ENCODE assay signal across 19 mouse cellular contexts in the genomic region with DNA sequence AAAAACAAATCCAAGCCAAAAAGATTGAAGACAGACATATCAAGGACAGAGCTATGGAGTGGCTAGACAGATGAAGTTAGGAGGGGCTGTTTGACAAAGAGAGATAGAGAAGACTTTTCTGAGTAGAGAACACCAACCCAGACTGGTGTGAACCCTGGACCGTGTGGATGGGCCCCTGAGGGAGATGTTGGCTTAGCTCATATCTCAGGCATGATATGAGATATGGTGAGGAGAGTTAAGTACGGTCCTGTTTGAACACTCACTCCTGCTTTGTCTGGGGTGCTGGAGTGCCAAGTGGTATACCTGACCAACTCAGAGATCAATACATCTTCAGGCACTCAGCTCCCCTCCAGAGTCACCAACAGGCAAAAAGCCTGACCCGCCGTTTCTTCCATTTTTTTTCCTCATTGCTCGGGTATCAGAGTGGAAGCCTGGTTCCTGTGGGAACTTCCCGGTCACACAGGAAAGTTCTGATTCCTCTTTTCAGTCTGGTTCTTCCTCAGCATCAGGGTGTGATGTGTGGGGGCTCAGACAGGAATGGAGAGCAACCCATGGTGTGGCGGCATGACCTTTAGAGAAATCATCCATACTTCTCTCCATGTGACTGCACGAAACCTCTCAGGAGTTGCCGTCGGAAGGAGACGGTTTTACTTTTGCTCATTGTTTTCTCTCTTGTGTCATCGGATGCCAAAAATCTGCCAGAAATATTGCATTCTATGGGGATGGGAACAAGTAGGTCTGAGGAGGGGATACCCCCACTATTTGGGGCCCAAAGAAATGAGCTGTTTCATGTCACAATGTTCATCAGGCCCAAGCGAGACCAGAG. TPM values are rescaled to one million over a fixed set of nuclear protein-coding genes. Genes with fewer than 3 reads are reported as not detected.
DNase-seq lines count a peak whose midpoint lies in the region; ATAC-seq and TF ChIP-seq lines count a peak whose summit lies in the region.
"Had no signal": no experiment of that assay in that cellular context is flagged by ENCODE, and none has a peak within 500 bp of the region (broad histone marks: within the 10 kb centered on the region; RNA-seq: fewer than 3 reads in every experiment).

No protein-coding gene starts in this region.

- intact Hi-C loops in left cerebral cortex, postnatal 10 days (cut with DNase I): no loop called here

- H3K4me1 ChIP-seq in stomach, embryonic 15.5 days: no peaks in the 10 kb centered on the region
- H3K4me1 ChIP-seq in stomach, postnatal 0 days (replicated peaks; ENCODE audit: control insufficient read depth, insufficient read depth): no peaks in the 10 kb centered on the region
- 0 out of 2 replicates have a peak, but pooled peaks cover 5% of the 10 kb centered on the region for H3K4me1 ChIP-seq in intestine, embryonic 16.5 days (ENCODE audit: control insufficient read depth, insufficient read depth, low read length)
- H3K4me1 ChIP-seq: embryonic facial prominence, embryonic 12.5 days; forebrain, embryonic 15.5 days; hindbrain, embryonic 13.5 days had no signal

- no peaks in the 10 kb centered on the region for H3K36me3 ChIP-seq in stomach, embryonic 15.5 days
- no peaks in the 10 kb centered on the region for H3K36me3 ChIP-seq in stomach, postnatal 0 days (ENCODE audit: control insufficient read depth, insufficient read depth, low read length)
- no peaks in the 10 kb centered on the region for H3K36me3 ChIP-seq in intestine, embryonic 16.5 days (ENCODE audit: control insufficient read depth, insufficient read depth, low read length)
- H3K36me3 ChIP-seq: embryonic facial prominence, embryonic 12.5 days; forebrain, embryonic 15.5 days; heart, embryonic 15.5 days; hindbrain, embryonic 13.5 days had no signal

- no peak for DNase-seq in stomach, postnatal 0 days (ENCODE audit: low spot score)
- no peak for DNase-seq in layer of hippocampus, postnatal 14 days (ENCODE audit: low spot score in 2 of 2)
- DNase-seq in left cerebral cortex, postnatal 10 days (ENCODE audit: extremely low spot score in 1 of 2, low spot score in 2 of 2): no peak
- DNase-seq: cerebellum, adult 11-12 months; cerebellum, adult 9-10 months; cerebellum, postnatal 25 days; gastrocnemius, postnatal 36 days; heart, adult 18-20 months; heart, postnatal 14 days had no signal

- no peak overlapping the region for H3K27ac ChIP-seq in stomach, embryonic 15.5 days
- no peak overlapping the region for H3K27ac ChIP-seq in stomach, postnatal 0 days (replicated peaks)
- H3K27ac ChIP-seq in intestine, embryonic 16.5 days (ENCODE audit: low read length): peak overlapping the region; percentile 86
- H3K27ac ChIP-seq: embryonic facial prominence, embryonic 12.5 days; forebrain, embryonic 15.5 days; heart, embryonic 15.5 days; hindbrain, embryonic 13.5 days had no signal

- no peak overlapping the region for H3K4me2 ChIP-seq in stomach, embryonic 15.5 days
- H3K4me2 ChIP-seq in stomach, postnatal 0 days (replicated peaks; ENCODE audit: low read depth): no peak overlapping the region
- H3K4me2 ChIP-seq in intestine, embryonic 16.5 days (ENCODE audit: low read depth, low read length): no peak overlapping the region
- H3K4me2 ChIP-seq: embryonic facial prominence, embryonic 12.5 days; forebrain, embryonic 15.5 days; heart, embryonic 11.5 days; heart, embryonic 15.5 days; hindbrain, embryonic 13.5 days had no signal

- no peak overlapping the region for H3K9ac ChIP-seq in stomach, embryonic 15.5 days
- H3K9ac ChIP-seq in stomach, postnatal 0 days (ENCODE audit: low read length): no peak overlapping the region
- H3K9ac ChIP-seq in intestine, embryonic 16.5 days (ENCODE audit: low read depth, low read length): no peak overlapping the region
- H3K9ac ChIP-seq: embryonic facial prominence, embryonic 12.5 days; forebrain, embryonic 15.5 days; heart, embryonic 15.5 days; hindbrain, embryonic 13.5 days had no signal

- TF ChIP-seq EP300 in stomach, postnatal 0 days (optimal IDR thresholded peaks at IDR 0.05): no peak

- no peaks in the 10 kb centered on the region for H3K27me3 ChIP-seq in stomach, embryonic 15.5 days (replicated peaks)
- H3K27me3 ChIP-seq in stomach, postnatal 0 days (ENCODE audit: control insufficient read depth, insufficient read depth, low read length): no peaks in the 10 kb centered on the region
- no peaks in the 10 kb centered on the region for H3K27me3 ChIP-seq in intestine, embryonic 16.5 days (replicated peaks; ENCODE audit: control insufficient read depth, insufficient read depth, low read length)
- H3K27me3 ChIP-seq: embryonic facial prominence, embryonic 12.5 days; forebrain, embryonic 15.5 days; heart, embryonic 15.5 days; hindbrain, embryonic 13.5 days had no signal

- no peak overlapping the region for H3K4me3 ChIP-seq in stomach, embryonic 15.5 days (replicated peaks)
- no peak overlapping the region for H3K4me3 ChIP-seq in stomach, postnatal 0 days (ENCODE audit: low read depth, low read length)
- H3K4me3 ChIP-seq in intestine, embryonic 16.5 days (ENCODE audit: low read length): no peak overlapping the region
- H3K4me3 ChIP-seq: embryonic facial prominence, embryonic 12.5 days; forebrain, embryonic 15.5 days; heart, embryonic 15.5 days; hindbrain, embryonic 13.5 days had no signal

- 74% methylated on average over 13 of the region's 13 CpGs for WGBS in stomach, embryonic 15.5 days
- 78% methylated on average over 13 of the region's 13 CpGs for WGBS in stomach, postnatal 0 days
- WGBS in intestine, embryonic 16.5 days: 78% methylated on average over 13 of the region's 13 CpGs

- ATAC-seq in stomach, embryonic 15.5 days (ENCODE audit: insufficient read depth, low FRiP score, low read depth): peak; percentile 46; the same call in 1 of the 2 replicates
- ATAC-seq in stomach, postnatal 0 days (ENCODE audit: low FRiP score, low TSS enrichment): no peak
- ATAC-seq in intestine, embryonic 16.5 days: peak; percentile 84
- 0 out of 2 replicates have a peak, but pooled peaks have one; percentile 21 for ATAC-seq in megakaryocyte-erythroid progenitor cell, adult 5-6 weeks (replicated peaks; ENCODE audit: low FRiP score, low TSS enrichment, poor library complexity, severe bottlenecking)
- ATAC-seq: forebrain, embryonic 15.5 days had no signal

- no peaks in the 10 kb centered on the region for H3K9me3 ChIP-seq in stomach, embryonic 15.5 days
- H3K9me3 ChIP-seq in stomach, postnatal 0 days (ENCODE audit: control insufficient read depth, low read length): no peaks in the 10 kb centered on the region
- no peaks in the 10 kb centered on the region for H3K9me3 ChIP-seq in intestine, embryonic 16.5 days (ENCODE audit: control insufficient read depth, low read length)
- H3K9me3 ChIP-seq: embryonic facial prominence, embryonic 12.5 days; forebrain, embryonic 15.5 days; G1E; heart, embryonic 15.5 days; hindbrain, embryonic 13.5 days had no signal

- no peak for TF ChIP-seq CTCF in stomach, postnatal 0 days (IDR thresholded peaks at IDR 0.05; ENCODE audit: low read depth)

RNA-seq across cellular contexts. Expression of a gene that starts 11.9 kb away (rescaled TPM):
- 0.36 and 0.55 TPM in 2 replicates for polyA plus RNA-seq in stomach, embryonic 15.5 days (2015; fragmentation: Nextera tagmentation; extraction: Ambion mirVana)
- 0.45 and 0.59 TPM in 2 replicates for polyA plus RNA-seq in stomach, postnatal 0 days (2015; fragmentation: Nextera tagmentation; extraction: Ambion mirVana)
- polyA plus RNA-seq in intestine, embryonic 16.5 days (2015; fragmentation: Nextera tagmentation; extraction: Ambion mirVana): 0.18 and 0.27 TPM in 2 replicates
- total RNA-seq in megakaryocyte-erythroid progenitor cell, adult 5-6 weeks (2014; fragmentation: Nextera tagmentation): not detected in 2 replicates
- not detected in 2 replicates for total RNA-seq in megakaryocyte-erythroid progenitor cell, adult 5-6 weeks (2017)
- under 1 TPM; 0.36 to 0.76 TPM for total RNA-seq in layer of hippocampus, postnatal 14 days (2021)
- total RNA-seq in left cerebral cortex, postnatal 10 days (2021): under 1 TPM; 0.36 to 0.49 TPM
- total RNA-seq: hematopoietic stem cell, adult 5-6 weeks had no signal

RNA-seq across cellular contexts. Expression of a gene that starts 14.8 kb away (rescaled TPM):
- 77.1 and 80.4 TPM in 2 replicates for polyA plus RNA-seq in stomach, embryonic 15.5 days (2015; fragmentation: Nextera tagmentation; extraction: Ambion mirVana)
- 44.4 and 46.7 TPM in 2 replicates for polyA plus RNA-seq in stomach, postnatal 0 days (2015; fragmentation: Nextera tagmentation; extraction: Ambion mirVana)
- polyA plus RNA-seq in intestine, embryonic 16.5 days (2015; fragmentation: Nextera tagmentation; extraction: Ambion mirVana): 85.1 and 88.9 TPM in 2 replicates
- total RNA-seq in megakaryocyte-erythroid progenitor cell, adult 5-6 weeks (2014; fragmentation: Nextera tagmentation): 27.4 and 31.6 TPM in 2 replicates
- total RNA-seq in megakaryocyte-erythroid progenitor cell, adult 5-6 weeks (2017): 8.6 TPM in 2 replicates
- 10 to 100 TPM; 58.4 to 62.4 TPM for total RNA-seq in layer of hippocampus, postnatal 14 days (2021)
- total RNA-seq in left cerebral cortex, postnatal 10 days (2021): 10 to 100 TPM; 63.6 to 63.9 TPM

RNA-seq across cellular contexts. Expression of a gene that starts 34.4 kb away (rescaled TPM):
- polyA plus RNA-seq in stomach, embryonic 15.5 days (2015; fragmentation: Nextera tagmentation; extraction: Ambion mirVana): 3.2 and 5.8 TPM in 2 replicates
- polyA plus RNA-seq in stomach, postnatal 0 days (2015; fragmentation: Nextera tagmentation; extraction: Ambion mirVana): 0.11 and 0.34 TPM in 2 replicates
- 1.3 and 1.9 TPM in 2 replicates for polyA plus RNA-seq in intestine, embryonic 16.5 days (2015; fragmentation: Nextera tagmentation; extraction: Ambion mirVana)
- total RNA-seq in megakaryocyte-erythroid progenitor cell, adult 5-6 weeks (2014; fragmentation: Nextera tagmentation): not detected in 2 replicates
- not detected in 2 replicates for total RNA-seq in megakaryocyte-erythroid progenitor cell, adult 5-6 weeks (2017)
- total RNA-seq in layer of hippocampus, postnatal 14 days (2021): under 1 TPM; 0.60 to 0.76 TPM
- total RNA-seq in left cerebral cortex, postnatal 10 days (2021): 1 to 10 TPM in 1 of 2 experiments, under 1 TPM in 1; 0.67 to 1.3 TPM
- total RNA-seq: hematopoietic stem cell, adult 5-6 weeks had no signal
- polyA plus RNA-seq: G1E had no signal

RNA-seq across cellular contexts. Expression of a gene that starts 55.2 kb away (rescaled TPM):
- 25.3 and 27.3 TPM in 2 replicates for polyA plus RNA-seq in stomach, embryonic 15.5 days (2015; fragmentation: Nextera tagmentation; extraction: Ambion mirVana)
- 14.6 and 15.5 TPM in 2 replicates for polyA plus RNA-seq in stomach, postnatal 0 days (2015; fragmentation: Nextera tagmentation; extraction: Ambion mirVana)
- 22.6 and 23.6 TPM in 2 replicates for polyA plus RNA-seq in intestine, embryonic 16.5 days (2015; fragmentation: Nextera tagmentation; extraction: Ambion mirVana)
- 22.1 and 23.3 TPM in 2 replicates for total RNA-seq in megakaryocyte-erythroid progenitor cell, adult 5-6 weeks (2014; fragmentation: Nextera tagmentation)
- total RNA-seq in megakaryocyte-erythroid progenitor cell, adult 5-6 weeks (2017): 32.0 and 33.0 TPM in 2 replicates
- total RNA-seq in layer of hippocampus, postnatal 14 days (2021): 10 to 100 TPM; 29.6 to 34.4 TPM
- 10 to 100 TPM; 28.5 to 28.8 TPM for total RNA-seq in left cerebral cortex, postnatal 10 days (2021)
